Mouse (Mus musculus) hindbrain, embryonic 13.5 days (tissue): ENCODE data around the gene Mamdc4. TPM values are rescaled to one million over a fixed set of nuclear protein-coding genes. Genes with fewer than 3 reads are reported as not detected.

Source experiments
- ATAC-seq: fragments of 200-750 bp; cut with Nextera tagmentation; 2 replicates; pipeline ENCODE4 v1.8.0; 2017; ENCODE audit warnings: moderate TSS enrichment; ENCODE audit not compliant: low FRiP score
- H3K27ac ChIP-seq: fragments of 300-500 bp; sonication (generic); 2 replicates; pipeline ENCODE4 v1.5.1; 2015; ENCODE audit warnings: inconsistent platforms, mild to moderate bottlenecking, moderate library complexity
- H3K27me3 ChIP-seq: fragments of 300-500 bp; sonication (generic); 2 replicates; pipeline ENCODE4 v1.6.1; 2015; ENCODE audit warnings: mild to moderate bottlenecking, inconsistent platforms
- H3K36me3 ChIP-seq: fragments of 300-500 bp; sonication (generic); 2 replicates; pipeline ENCODE4 v1.6.1; 2015; ENCODE audit warnings: mild to moderate bottlenecking, inconsistent platforms
- H3K4me1 ChIP-seq: fragments of 300-500 bp; sonication (generic); replicated peaks from 2 replicates; pipeline ENCODE4 v1.6.1; 2015; ENCODE audit warnings: inconsistent platforms
- H3K4me2 ChIP-seq: fragments of 300-500 bp; sonication (generic); 2 replicates; pipeline ENCODE4 v1.6.1; 2015; ENCODE audit warnings: inconsistent platforms, mild to moderate bottlenecking, moderate library complexity
- H3K4me3 ChIP-seq: fragments of 300-500 bp; sonication (generic); 2 replicates; pipeline ENCODE4 v1.5.1; 2015; ENCODE audit warnings: mild to moderate bottlenecking, inconsistent platforms
- H3K9ac ChIP-seq: fragments of 300-500 bp; sonication (generic); 2 replicates; pipeline ENCODE4 v1.6.1; 2015; ENCODE audit warnings: mild to moderate bottlenecking, inconsistent platforms
- H3K9me3 ChIP-seq: fragments of 300-500 bp; sonication (generic); 2 replicates; pipeline ENCODE4 v1.6.1; 2016; ENCODE audit warnings: inconsistent platforms
- WGBS: fragments of 180-500 bp; shearing (Covaris S2); methylation state at CpG from one replicate; pipeline ENCODE4 v1.1.7; 2015; 5-methylcytosine and 5-hydroxymethylcytosine counted together
- polyA plus RNA-seq: library from polyadenylated mRNA; unstranded; fragments of >200 nt; fragmentation: Nextera tagmentation; extraction: Ambion mirVana; gene quantifications from 2 replicates; pipeline ENCODE4 v1.2.1, GENCODE M21; 2015

Gene Mamdc4
- polyA plus RNA-seq, 1 experiment from 2014 or later: 2.3 TPM

DNA sequence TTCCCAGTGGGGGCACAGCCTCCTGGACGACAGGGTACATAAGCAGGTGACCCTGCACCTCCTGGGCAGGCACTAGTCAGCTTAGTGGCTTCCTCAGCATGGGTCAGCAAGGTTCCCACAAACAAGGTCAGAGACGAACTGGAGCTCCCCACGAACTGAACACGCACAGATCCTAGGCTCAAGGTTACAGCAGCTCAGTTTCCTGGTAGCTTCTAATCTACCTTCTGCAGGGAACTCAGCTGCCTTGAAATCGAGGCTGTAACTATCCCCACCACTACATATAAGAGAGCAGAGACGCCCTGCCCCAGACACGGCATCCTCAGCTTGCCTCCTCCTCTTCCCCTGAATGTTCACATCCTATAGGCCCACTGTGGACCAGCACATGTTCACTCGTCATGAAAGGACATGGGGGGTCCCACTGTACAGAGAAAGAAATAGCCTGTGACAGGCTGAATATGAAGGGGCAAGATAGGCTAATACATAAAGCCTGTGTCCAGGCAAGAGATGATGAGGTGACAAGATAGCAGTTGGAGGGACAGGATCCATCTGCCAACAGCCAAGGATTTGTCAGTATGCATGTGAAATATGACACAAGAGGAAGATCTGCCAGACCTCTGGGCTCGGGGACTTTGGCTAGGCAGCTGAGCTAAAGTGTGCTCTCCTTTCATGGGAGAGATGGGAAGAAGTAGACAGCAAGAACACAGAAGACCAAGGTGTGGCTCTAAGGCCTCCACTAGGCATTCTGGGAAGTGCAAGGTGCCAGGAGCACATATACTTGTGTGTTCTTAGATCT lies 47.9 kb downstream of the Mamdc4 start:
- no peak overlapping the region for H3K9ac ChIP-seq
- no peak overlapping the region for H3K4me3 ChIP-seq
- H3K36me3 ChIP-seq: peaks cover 87% of the 10 kb centered on the region
- H3K4me2 ChIP-seq: no peak overlapping the region
- no peak for ATAC-seq
- 91% methylated on average over 9 of the region's 9 CpGs for WGBS
- H3K27ac ChIP-seq: no peak overlapping the region
- H3K4me1 ChIP-seq: no peaks in the 10 kb centered on the region
- H3K9me3 ChIP-seq: no peaks in the 10 kb centered on the region
- H3K27me3 ChIP-seq: no peaks in the 10 kb centered on the region

Other genes with a start within 250 kb of the Mamdc4 start
- 50.0 and 59.8 TPM in 2 replicates for gene Man1b1, start 242.5 kb downstream of the Mamdc4 start, polyA plus RNA-seq
- 22.8 and 23.0 TPM in 2 replicates for gene Dpp7, start 218.5 kb downstream of the Mamdc4 start, polyA plus RNA-seq
- gene Uap1l1, start 209.2 kb downstream of the Mamdc4 start, polyA plus RNA-seq: 5.2 and 6.2 TPM in 2 replicates
- gene Sapcd2, start 202.5 kb downstream of the Mamdc4 start, polyA plus RNA-seq: 9.6 and 16.5 TPM in 2 replicates
- gene Entpd2, start 179.0 kb downstream of the Mamdc4 start, polyA plus RNA-seq: 2.6 and 3.6 TPM in 2 replicates
- gene Npdc1, start 175.5 kb downstream of the Mamdc4 start, polyA plus RNA-seq: 411 and 423 TPM in 2 replicates
- gene Fut7, start 151.6 kb downstream of the Mamdc4 start, polyA plus RNA-seq: 0.19 TPM in 1 of 2 replicates, not detected in the other
- 10.0 and 11.6 TPM in 2 replicates for gene Abca2, start 146.1 kb downstream of the Mamdc4 start, polyA plus RNA-seq
- gene Clic3, start 118.0 kb downstream of the Mamdc4 start, polyA plus RNA-seq: 3.4 and 3.7 TPM in 2 replicates
- gene Paxx, start 113.8 kb downstream of the Mamdc4 start, polyA plus RNA-seq: 91.6 and 98.8 TPM in 2 replicates
- 50.3 and 50.5 TPM in 2 replicates for gene Ptgds, start 104.8 kb downstream of the Mamdc4 start, polyA plus RNA-seq
- not detected in 2 replicates for gene Lcn12, start 80.9 kb downstream of the Mamdc4 start, polyA plus RNA-seq
- 119 and 125 TPM in 2 replicates for gene Fbxw5, start 74.1 kb downstream of the Mamdc4 start, polyA plus RNA-seq
- gene C8g, start 73.1 kb downstream of the Mamdc4 start, polyA plus RNA-seq: 5.4 and 5.5 TPM in 2 replicates
- 21.1 and 21.2 TPM in 2 replicates for gene Traf2, start 27.9 kb downstream of the Mamdc4 start, polyA plus RNA-seq
- 409 and 436 TPM in 2 replicates for gene Edf1, start 17.0 kb downstream of the Mamdc4 start, polyA plus RNA-seq
- gene Phpt1, start 379 bp upstream of the Mamdc4 start, polyA plus RNA-seq: 179 and 182 TPM in 2 replicates
- 8.1 and 8.2 TPM in 2 replicates for gene Ajm1, start 6.9 kb upstream of the Mamdc4 start, polyA plus RNA-seq
- gene Rabl6, start 33.7 kb upstream of the Mamdc4 start, polyA plus RNA-seq: 67.9 and 75.5 TPM in 2 replicates
- 0.21 and 0.25 TPM in 2 replicates for gene Ccdc183, start 42.8 kb upstream of the Mamdc4 start, polyA plus RNA-seq
- 35.0 and 42.2 TPM in 2 replicates for gene Tmem141, start 47.2 kb upstream of the Mamdc4 start, polyA plus RNA-seq
- 2.5 and 3.3 TPM in 2 replicates for gene Fcna, start 53.2 kb upstream of the Mamdc4 start, polyA plus RNA-seq
- gene Lcn8, start 78.3 kb upstream of the Mamdc4 start, polyA plus RNA-seq: not detected in 2 replicates
- not detected in 2 replicates for gene Lcn5, start 83.1 kb upstream of the Mamdc4 start, polyA plus RNA-seq
- gene Lcn6, start 101.9 kb upstream of the Mamdc4 start, polyA plus RNA-seq: not detected in 2 replicates
- gene Lcn10, start 107.9 kb upstream of the Mamdc4 start, polyA plus RNA-seq: not detected in 2 replicates
- gene Obp2a, start 125.2 kb upstream of the Mamdc4 start, polyA plus RNA-seq: not detected in 2 replicates
- gene Bmyc, start 131.9 kb upstream of the Mamdc4 start, polyA plus RNA-seq: 126 and 129 TPM in 2 replicates
- not detected in 2 replicates for gene Obp2b, start 162.2 kb upstream of the Mamdc4 start, polyA plus RNA-seq
- not detected in 2 replicates for gene Lcn3, start 190.7 kb upstream of the Mamdc4 start, polyA plus RNA-seq
- not detected in 2 replicates for gene Lcn11, start 202.2 kb upstream of the Mamdc4 start, polyA plus RNA-seq
- not detected in 2 replicates for gene Gm13539, start 207.4 kb upstream of the Mamdc4 start, polyA plus RNA-seq
- gene Glt6d1, start 241.0 kb upstream of the Mamdc4 start, polyA plus RNA-seq: not detected in 2 replicates
- not detected in 2 replicates for gene Lcn9, start 248.3 kb upstream of the Mamdc4 start, polyA plus RNA-seq